Mouse (Mus musculus) myocyte (in vitro differentiated cells): ENCODE data around the gene Srsf10.

Experiments
- CEBPB ChIP-seq: IDR thresholded peaks from 2 replicates; pipeline ENCODE4 v1.6.1; 2011; ENCODE audit warnings: mild to moderate bottlenecking, moderate library complexity; ENCODE audit not compliant: poor library complexity, insufficient read depth, severe bottlenecking
- E2F4 ChIP-seq: IDR thresholded peaks from one replicate; pipeline ENCODE4 v1.6.1; 2011; ENCODE audit warnings: mild to moderate bottlenecking, control low read depth, moderate library complexity; ENCODE audit not compliant: insufficient read depth
- MAX ChIP-seq: IDR thresholded peaks from one replicate; pipeline ENCODE4 v1.6.1; 2011; ENCODE audit warnings: low read depth, mild to moderate bottlenecking, control low read depth
- MYOD1 ChIP-seq, 3 experiments: IDR thresholded peaks; one replicate each; pipeline ENCODE4 v1.6.1; 2011; ENCODE audit warnings: control low read depth in 2 of 3, low read depth in 2 of 3, mild to moderate bottlenecking in 2 of 3, moderate library complexity in 1 of 3; ENCODE audit not compliant: insufficient read length in 2 of 3, control insufficient read depth in 1 of 3
- MYOG ChIP-seq, 3 experiments: IDR thresholded peaks; one replicate each; pipeline ENCODE4 v1.6.1; 2011; ENCODE audit warnings: control low read depth in 2 of 3, low read depth in 2 of 3, mild to moderate bottlenecking in 2 of 3; ENCODE audit not compliant: insufficient read length in 2 of 3, control insufficient read depth in 1 of 3, insufficient read depth in 1 of 3
- POLR2A ChIP-seq: IDR thresholded peaks from one replicate; pipeline ENCODE4 v1.6.1; 2011; ENCODE audit warnings: low read depth, mild to moderate bottlenecking, control low read depth, moderate library complexity; ENCODE audit not compliant: insufficient read length
- POLR2AphosphoS2 ChIP-seq: IDR thresholded peaks from one replicate; pipeline ENCODE4 v1.6.1; 2011; ENCODE audit warnings: low read depth, control low read depth; ENCODE audit not compliant: insufficient read length
- REST ChIP-seq: IDR thresholded peaks from one replicate; pipeline ENCODE4 v1.6.1; 2011; ENCODE audit warnings: mild to moderate bottlenecking, control low read depth, moderate library complexity; ENCODE audit not compliant: insufficient read depth, insufficient read length
- TCF12 ChIP-seq: IDR thresholded peaks from one replicate; pipeline ENCODE4 v1.6.1; 2011; ENCODE audit warnings: mild to moderate bottlenecking, control low read depth; ENCODE audit not compliant: poor library complexity, insufficient read depth, severe bottlenecking
- TCF3 ChIP-seq: IDR thresholded peaks from one replicate; pipeline ENCODE4 v1.6.1; 2011; ENCODE audit warnings: low read depth, control low read depth; ENCODE audit not compliant: insufficient read length
- USF1 ChIP-seq: IDR thresholded peaks from one replicate; pipeline ENCODE4 v1.6.1; 2011; ENCODE audit warnings: low read depth, mild to moderate bottlenecking, control low read depth, moderate library complexity

DNA sequence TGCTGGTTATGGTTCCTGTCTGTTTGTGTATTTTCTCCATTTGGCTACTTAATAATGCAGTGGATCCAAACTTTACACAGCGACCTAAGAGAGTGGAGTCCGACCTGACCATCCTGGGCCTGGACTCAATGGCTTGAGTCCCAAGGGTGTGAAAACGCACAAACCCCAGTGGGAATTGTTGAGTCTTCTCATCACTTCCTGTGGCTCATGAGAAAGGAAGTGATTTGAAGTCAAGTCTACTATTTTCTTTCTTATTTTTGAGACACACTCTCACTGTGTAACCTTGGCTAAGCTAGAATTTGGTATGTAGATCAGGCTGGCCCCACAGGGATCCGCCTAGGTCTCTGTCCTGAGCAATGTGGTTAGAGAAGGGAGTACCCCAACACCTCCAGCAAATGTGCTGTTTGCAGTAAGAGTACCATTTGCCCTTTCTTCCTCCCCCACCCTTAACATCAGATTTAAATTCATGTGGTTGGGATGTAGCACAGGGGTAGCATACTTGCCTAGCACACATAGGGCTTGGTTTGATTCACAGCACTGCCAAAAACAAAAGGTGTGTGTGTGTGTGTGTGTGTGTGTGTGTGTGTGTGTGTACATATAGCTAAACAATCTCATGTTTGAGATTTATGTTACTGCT, 47.2 kb downstream of the Srsf10 start:
- TF ChIP-seq POLR2A (no peak), TCF12 (no peak), USF1 (no peak), MAX (no peak), POLR2AphosphoS2 (no peak), MYOD1 (IDR thresholded peaks at IDR 0.05; ENCODE audit: control insufficient read depth in 1 of 3, insufficient read length in 2 of 3, low read depth in 2 of 3) (no peak), MYOG (IDR thresholded peaks at IDR 0.05; ENCODE audit: control insufficient read depth in 1 of 3, insufficient read depth in 1 of 3, insufficient read length in 2 of 3, low read depth in 2 of 3) (no peak), CEBPB (no peak), E2F4 (no peak), TCF3 (no peak), REST (no peak)
